Mouse (Mus musculus) liver, adult 2 months (tissue): Measurements from ENCODE around the gene C8g. TPM values are rescaled to one million over a fixed set of nuclear protein-coding genes. Genes with fewer than 3 reads are reported as not detected.

Experiments used
- DNase-seq: peaks from one replicate; pipeline ENCODE4 v3.0.0-alpha.2; 2011; ENCODE audit warnings: low read depth, low spot score; ENCODE audit errors: extremely low read depth
- H3K27ac ChIP-seq: fragments of 200-500 bp; replicated peaks from 2 replicates; pipeline ENCODE4 v1.5.1; 2012; ENCODE audit warnings: low read depth, mild to moderate bottlenecking, control low read depth, inconsistent platforms, low read length; ENCODE audit not compliant: insufficient read depth
- H3K27me3 ChIP-seq: fragments of 200-500 bp; 2 replicates; pipeline ENCODE4 v1.6.1; 2012; ENCODE audit warnings: mild to moderate bottlenecking, moderate library complexity, low read length, inconsistent platforms; ENCODE audit not compliant: control insufficient read depth, insufficient read depth
- H3K36me3 ChIP-seq: fragments of 200-500 bp; 2 replicates; pipeline ENCODE4 v1.6.1; 2012; ENCODE audit warnings: low read length, inconsistent platforms; ENCODE audit not compliant: control insufficient read depth, insufficient read depth
- H3K4me1 ChIP-seq: fragments of 200-500 bp; 2 replicates; pipeline ENCODE4 v1.6.1; 2011; ENCODE audit warnings: low read length; ENCODE audit not compliant: control insufficient read depth, insufficient read depth
- H3K4me3 ChIP-seq: fragments of 200-500 bp; 2 replicates; pipeline ENCODE4 v1.5.1; 2011; ENCODE audit warnings: low read depth, mild to moderate bottlenecking, control low read depth, low read length, moderate library complexity; ENCODE audit not compliant: insufficient read depth
- H3K79me2 ChIP-seq: fragments of 200-500 bp; 2 replicates; pipeline ENCODE4 v1.6.1; 2012; ENCODE audit warnings: inconsistent platforms, mild to moderate bottlenecking, low read length, moderate library complexity; ENCODE audit not compliant: control insufficient read depth, insufficient read depth
- H3K9ac ChIP-seq: fragments of 200-500 bp; 2 replicates; pipeline ENCODE4 v1.6.1; 2012; ENCODE audit warnings: low read depth, mild to moderate bottlenecking, control low read depth, inconsistent platforms, low read length
- CTCF ChIP-seq: fragments of 200-500 bp; IDR thresholded peaks from 2 replicates; pipeline ENCODE4 v1.5.1; 2011; ENCODE audit warnings: low read depth, low read length, control low read depth
- POLR2A ChIP-seq: fragments of 200-500 bp; IDR thresholded peaks from 2 replicates; pipeline ENCODE4 v1.6.1; 2011; ENCODE audit warnings: low read length, control low read depth; ENCODE audit not compliant: insufficient read depth; ENCODE audit errors: extremely low read depth
- WGBS: fragments of 180-500 bp; shearing (Covaris S2); methylation state at CpG from one replicate; pipeline ENCODE4 v1.1.7; 2018; 5-methylcytosine and 5-hydroxymethylcytosine counted together
- polyA plus RNA-seq: library from polyadenylated mRNA; depleted of rRNA; stranded (reverse); fragments of >200 nt; gene quantifications from 2 replicates; pipeline ENCODE4 v1.2.3, GENCODE M21; 2012
- total RNA-seq: library from RNA; depleted of rRNA; stranded (reverse); fragments of >200 nt; gene quantifications from 2 replicates; pipeline ENCODE4 v1.2.3, GENCODE M21; 2014

C8g gene
- total and polyA plus RNA-seq, 2 experiments: 721 to 939 TPM

- DNase-seq: no peak
- TF ChIP-seq POLR2A (no peak), CTCF (no peak)
- Histone ChIP-seq H3K27me3 (no peaks in the 10 kb centered on the region), H3K4me3 (no peak overlapping the region), H3K9ac (no peak overlapping the region), H3K36me3 (peaks cover 62% of the 10 kb centered on the region), H3K4me1 (no peaks in the 10 kb centered on the region), H3K79me2 (no peaks in the 10 kb centered on the region), H3K27ac (no peak overlapping the region)
- WGBS: 89% methylated on average over 9 of the region's 9 CpGs
These were observed 25.2 kb upstream of the C8g start for GRCm38 (mm10) chr2:25526510-25527302.

- H3K36me3 ChIP-seq: no peaks in the 10 kb centered on the region
- TF ChIP-seq POLR2A: no peak
- peak; percentile 50 for TF ChIP-seq CTCF
- H3K27me3 ChIP-seq: no peaks in the 10 kb centered on the region
- WGBS: 78% methylated on average over 3 of the region's 3 CpGs
- H3K79me2 ChIP-seq: no peaks in the 10 kb centered on the region
- H3K27ac ChIP-seq: no peak overlapping the region
- no peak overlapping the region for H3K9ac ChIP-seq
- no peak overlapping the region for H3K4me3 ChIP-seq
- no peaks in the 10 kb centered on the region for H3K4me1 ChIP-seq
- no peak for DNase-seq
These were observed 8.4 kb upstream of the C8g start for GRCm38 (mm10) chr2:25509912-25510311.

DNA sequence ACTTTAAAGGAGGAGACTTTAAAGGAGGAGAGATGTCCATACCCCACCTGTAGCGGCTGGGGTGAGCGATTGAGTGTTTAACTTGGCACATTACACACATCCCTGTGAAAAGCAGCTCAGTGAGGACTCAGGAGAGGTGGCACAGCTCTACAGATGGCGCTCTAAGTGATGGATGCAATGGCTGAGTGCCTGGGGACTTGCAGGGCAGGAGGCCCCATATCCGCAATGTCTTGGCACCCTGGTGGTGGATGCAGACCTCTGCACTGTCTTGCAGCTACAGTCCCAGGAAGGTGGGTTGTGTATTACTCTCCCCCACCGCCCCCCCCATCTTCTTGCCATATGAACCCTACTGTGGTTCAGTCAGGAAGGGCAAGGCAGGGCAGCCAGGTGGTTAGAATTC, 5.4 kb upstream of the C8g start:
- no peak overlapping the region for H3K4me3 ChIP-seq
- TF ChIP-seq POLR2A (no peak), CTCF (no peak)
- 38% methylated on average over 5 of the region's 5 CpGs for WGBS
- H3K79me2 ChIP-seq: no peaks in the 10 kb centered on the region
- no peaks in the 10 kb centered on the region for H3K27me3 ChIP-seq
- H3K4me1 ChIP-seq: peaks cover under 1% of the 10 kb centered on the region; the same call in 1 of the 2 replicates
- peak; percentile 27 for DNase-seq
- no peaks in the 10 kb centered on the region for H3K36me3 ChIP-seq
- H3K9ac ChIP-seq: no peak overlapping the region
- H3K27ac ChIP-seq: no peak overlapping the region

DNA sequence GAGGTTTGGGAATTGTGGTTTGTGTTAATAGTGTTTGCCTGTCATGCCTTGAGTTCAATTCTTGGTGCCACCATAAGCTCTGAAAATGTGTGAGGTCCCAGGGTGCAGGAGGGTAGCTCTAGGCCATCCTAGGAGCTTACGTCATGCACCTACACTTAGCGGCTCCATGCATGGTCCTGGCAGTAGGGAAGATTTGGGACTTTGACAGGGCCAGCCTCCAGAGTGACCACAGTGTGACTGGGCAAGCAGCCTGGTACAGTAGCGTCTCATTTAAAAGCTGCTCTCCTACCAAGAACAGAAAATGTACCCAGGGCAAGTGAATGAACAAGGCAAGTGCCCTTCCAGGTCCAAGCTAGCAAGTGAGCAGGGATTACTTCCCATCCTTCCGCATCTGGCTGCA, 4.3 kb upstream of the C8g start:
- DNase-seq: no peak
- Histone ChIP-seq H3K9ac (no peak overlapping the region), H3K27ac (no peak overlapping the region), H3K79me2 (peaks cover 9% of the 10 kb centered on the region), H3K4me3 (no peak overlapping the region), H3K36me3 (no peaks in the 10 kb centered on the region), H3K27me3 (no peaks in the 10 kb centered on the region), H3K4me1 (peaks cover 7% of the 10 kb centered on the region)
- WGBS: 95% methylated on average over 4 of the region's 4 CpGs
- TF ChIP-seq CTCF (no peak), POLR2A (no peak)

GRCm38 (mm10) chr2:25505000-25505399, 3.5 kb upstream of the C8g start:
- peaks cover 7% of the 10 kb centered on the region for H3K4me1 ChIP-seq
- H3K27me3 ChIP-seq: no peaks in the 10 kb centered on the region
- H3K36me3 ChIP-seq: no peaks in the 10 kb centered on the region
- H3K4me3 ChIP-seq: no peak overlapping the region
- peaks cover 10% of the 10 kb centered on the region for H3K79me2 ChIP-seq
- no peak overlapping the region for H3K27ac ChIP-seq
- WGBS: 91% methylated on average over 1 of the region's 1 CpGs
- no peak overlapping the region for H3K9ac ChIP-seq
- TF ChIP-seq CTCF (no peak), POLR2A (no peak)
- DNase-seq: no peak

GRCm38 (mm10) chr2:25504538-25504937, 3.0 kb upstream of the C8g start:
- H3K27me3 ChIP-seq: no peaks in the 10 kb centered on the region
- H3K4me1 ChIP-seq: peaks cover 7% of the 10 kb centered on the region
- no peak for DNase-seq
- no peaks in the 10 kb centered on the region for H3K36me3 ChIP-seq
- H3K79me2 ChIP-seq: peaks cover 10% of the 10 kb centered on the region
- TF ChIP-seq CTCF: no peak
- TF ChIP-seq POLR2A: no peak
- no peak overlapping the region for H3K27ac ChIP-seq
- H3K4me3 ChIP-seq: no peak overlapping the region
- 97% methylated on average over 19 of the region's 19 CpGs for WGBS
- H3K9ac ChIP-seq: no peak overlapping the region
